Mouse (Mus musculus): ENCODE data around the gene Tmem221.
"Not testable (repeated sequence)": the region's sequence is repeated elsewhere in the genome, so short reads cannot be mapped to it uniquely, and the experiment has no call there.

The Tmem221 gene

DNA sequence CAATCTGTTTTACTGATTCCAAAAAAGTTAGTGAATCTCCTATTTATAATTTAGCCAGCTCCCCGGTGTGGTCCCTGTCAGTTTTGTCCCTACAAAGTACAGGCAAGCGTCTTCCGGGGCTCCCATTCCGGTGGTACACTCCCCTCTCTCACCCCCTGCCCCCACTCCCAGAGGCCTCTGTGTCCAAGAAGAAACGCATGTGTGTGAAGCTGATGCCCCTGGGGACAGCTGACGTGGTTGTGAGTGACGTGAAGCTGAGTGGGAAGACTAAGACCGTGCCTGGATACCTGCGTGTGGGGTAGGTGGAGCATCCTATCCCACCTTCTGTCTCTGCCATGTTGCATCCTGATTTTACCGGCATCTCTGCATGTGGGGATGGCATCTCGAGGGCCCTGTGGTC, 13.6 kb downstream of the Tmem221 start:
- peak; percentile 90 for DNase-seq

DNA sequence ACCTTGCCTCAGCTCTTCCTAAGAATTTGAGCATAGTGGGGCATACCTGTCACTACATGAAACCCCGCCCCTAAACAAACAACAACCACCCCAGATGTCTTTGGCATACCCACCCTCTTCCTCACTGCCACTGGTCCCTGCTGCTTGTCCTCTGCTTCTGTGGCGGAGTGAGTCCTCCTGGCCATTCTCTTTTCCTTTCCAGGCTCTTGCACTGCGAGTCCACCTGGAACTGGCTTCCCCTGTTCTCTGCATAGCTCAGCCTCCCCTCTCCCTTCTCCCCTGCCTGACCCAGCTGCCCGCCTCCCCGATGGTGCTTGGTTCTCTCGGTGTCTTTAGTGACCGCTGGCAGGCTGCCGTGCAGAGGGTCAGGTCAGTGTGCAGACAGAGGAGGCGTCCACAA, 14.9 kb downstream of the Tmem221 start:
- DNase-seq, result peak; percentile 91

DNA sequence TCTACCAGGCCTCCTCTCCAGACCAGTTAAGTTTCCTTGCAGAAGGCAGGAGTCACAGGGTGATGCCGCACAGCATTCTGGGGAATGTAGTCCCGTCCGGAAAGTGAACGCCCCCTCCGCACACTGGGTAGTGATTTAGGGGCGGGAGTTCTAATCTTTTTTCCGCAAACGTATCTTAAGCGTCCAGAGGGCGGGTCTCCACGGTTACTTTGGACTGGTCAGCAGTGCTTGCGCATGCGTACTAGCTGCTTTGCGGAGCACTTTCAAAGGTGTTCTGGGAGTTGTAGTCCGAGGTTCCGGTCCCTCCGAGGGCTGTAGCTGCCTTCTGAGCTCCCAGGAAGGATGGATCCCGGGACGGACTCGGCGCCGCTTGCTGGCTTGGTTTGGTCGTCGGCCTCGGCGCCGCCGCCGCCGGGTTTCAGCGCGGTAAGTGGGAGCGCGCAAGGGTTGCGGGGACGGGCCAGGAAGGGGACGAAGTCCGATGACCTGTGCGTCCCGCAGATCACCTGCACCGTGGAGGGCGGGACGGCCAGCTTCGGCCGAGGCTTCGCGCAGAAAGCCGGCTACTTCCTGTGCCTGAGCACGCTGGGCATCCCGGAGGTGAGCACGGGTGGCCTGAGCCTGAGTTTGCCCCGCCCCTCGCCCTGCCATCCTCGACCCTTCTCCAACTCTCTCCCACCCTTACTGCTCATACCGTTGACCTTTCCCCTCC, 15.9 kb downstream of the Tmem221 start, which contains the start of gene Mvb12a:
Gene Mvb12a, plus strand, starts transcription at position 291 of the 712 bp plus-strand sequence.
- DNase-seq, result peak; percentile 100

DNA sequence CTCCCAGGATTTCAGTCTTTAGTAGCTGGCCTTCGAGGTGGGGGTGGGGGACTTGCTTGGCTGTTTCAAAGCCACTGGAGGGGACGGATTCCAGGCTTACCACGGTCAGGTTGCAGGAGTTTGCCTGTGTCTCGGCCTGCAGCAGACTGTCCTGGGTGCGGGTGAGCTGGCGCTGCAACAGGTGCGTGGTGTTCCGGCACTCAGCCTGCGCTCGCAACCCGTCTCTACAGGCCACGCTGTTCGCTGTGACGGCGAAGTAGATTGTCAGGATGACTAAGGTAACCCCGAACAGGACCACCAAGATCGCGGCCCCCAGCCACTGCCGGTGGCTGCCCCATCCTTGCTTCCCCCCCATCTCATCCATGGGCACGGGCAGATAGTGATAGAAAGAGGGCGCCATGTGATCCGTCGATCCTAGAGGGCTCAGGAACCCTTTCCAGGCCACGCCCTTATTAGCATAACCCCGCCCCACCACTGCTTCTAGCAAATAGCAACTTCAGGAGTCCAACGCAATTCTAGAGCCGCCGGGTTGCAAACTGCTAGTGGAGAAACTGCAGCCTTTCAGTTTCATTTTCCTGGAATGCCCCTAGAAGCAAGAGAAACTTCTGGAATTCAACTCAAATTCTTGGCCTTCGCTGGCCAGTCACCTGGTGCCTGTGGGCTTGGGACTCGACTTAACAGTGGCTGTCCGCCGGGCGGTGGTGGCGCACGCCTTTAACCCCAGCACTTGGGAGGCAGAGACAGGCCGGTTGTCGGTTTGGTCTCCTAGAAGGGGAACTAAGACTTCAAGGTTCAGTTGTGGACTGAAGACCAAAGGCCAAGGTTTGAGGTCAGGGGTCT, 21.4 kb downstream of the Tmem221 start, which contains the start of gene Bst2:
Gene Bst2, minus strand, starts transcription at position 429 of the 840 bp plus-strand sequence.
- peak; percentile 100 for DNase-seq

DNA sequence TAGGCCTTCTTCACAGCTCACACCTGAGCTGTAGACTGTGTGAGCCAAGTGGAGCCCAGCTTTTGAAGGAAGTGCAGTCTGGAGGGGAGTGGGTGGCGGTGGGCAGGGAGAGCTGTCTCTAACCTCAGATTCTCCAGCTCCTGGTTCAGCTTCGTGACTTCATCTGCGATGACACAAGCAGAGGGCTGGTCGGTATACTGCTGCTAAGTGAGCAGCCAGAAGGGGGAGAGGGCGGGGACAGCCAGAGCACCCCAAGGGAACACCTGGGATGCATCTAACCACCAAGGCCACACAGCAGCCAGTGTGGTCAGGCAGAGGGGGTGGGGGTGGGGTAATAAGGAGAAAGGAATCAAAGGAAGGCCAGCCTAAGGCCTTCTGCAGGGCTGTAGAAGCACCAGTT, 23.0 kb downstream of the Tmem221 start:
- peak; percentile 89 for DNase-seq

DNA sequence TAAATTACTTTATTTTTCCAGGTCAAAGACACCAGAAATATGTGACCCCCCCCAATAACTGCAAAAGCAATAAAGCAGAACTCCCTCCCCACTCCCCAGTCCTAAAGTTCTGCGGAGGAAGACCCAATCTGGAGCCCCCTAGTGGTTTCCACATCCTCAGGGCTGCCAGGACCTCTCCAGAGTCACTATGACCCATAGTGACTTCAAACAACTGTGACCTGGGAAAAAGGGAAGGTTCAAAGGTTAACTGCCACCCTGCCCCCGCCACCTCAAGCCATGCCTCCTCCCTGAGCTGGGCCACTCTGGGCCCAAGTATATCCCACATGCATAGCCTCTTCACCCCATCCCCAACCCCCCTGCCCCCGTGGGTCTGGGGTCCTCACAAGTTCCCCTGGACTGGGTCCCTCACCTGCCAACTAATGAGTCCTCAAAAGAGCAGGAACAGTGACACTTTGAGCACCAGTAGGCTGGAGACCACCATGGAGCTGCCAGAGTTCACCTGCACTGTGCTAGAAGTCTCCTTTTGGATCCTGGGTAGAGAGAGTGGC, 24.3 kb downstream of the Tmem221 start:
- DNase-seq, result peak; percentile 93

DNA sequence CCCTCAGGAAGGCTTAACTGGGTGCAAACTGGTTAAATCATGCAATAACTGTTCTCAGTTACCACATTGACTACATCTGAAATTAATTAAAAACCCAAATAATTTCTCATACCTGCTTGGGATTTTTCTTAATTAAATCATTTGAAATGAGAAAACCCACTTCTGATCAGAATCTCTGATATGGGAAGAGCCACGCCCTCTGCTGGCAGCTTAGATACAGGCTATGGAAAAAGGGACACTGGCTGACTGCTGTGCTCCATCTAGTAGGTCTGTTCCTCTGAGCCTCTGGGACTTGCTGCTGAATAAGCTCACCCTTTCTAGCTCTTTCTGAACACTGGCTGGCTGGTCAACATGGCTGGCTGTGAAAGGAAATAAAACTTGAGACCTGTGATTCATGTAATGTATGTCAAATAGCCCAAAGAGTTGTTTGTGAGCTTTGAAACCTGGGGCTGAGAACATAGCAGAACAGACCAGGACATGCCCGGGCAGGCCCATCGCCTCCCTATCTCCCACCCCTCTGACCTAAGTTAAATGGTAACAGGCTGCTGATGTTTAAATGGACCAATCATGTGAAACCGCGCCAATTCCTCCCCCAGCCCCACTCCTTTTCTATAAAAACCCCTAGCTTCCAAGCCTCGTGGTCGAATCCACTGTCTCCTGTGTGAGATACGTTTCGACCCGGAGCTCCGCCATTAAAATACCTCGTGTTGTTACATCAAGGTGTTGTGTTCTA, 27.8 kb downstream of the Tmem221 start:
- peak; percentile 92 for DNase-seq

DNA sequence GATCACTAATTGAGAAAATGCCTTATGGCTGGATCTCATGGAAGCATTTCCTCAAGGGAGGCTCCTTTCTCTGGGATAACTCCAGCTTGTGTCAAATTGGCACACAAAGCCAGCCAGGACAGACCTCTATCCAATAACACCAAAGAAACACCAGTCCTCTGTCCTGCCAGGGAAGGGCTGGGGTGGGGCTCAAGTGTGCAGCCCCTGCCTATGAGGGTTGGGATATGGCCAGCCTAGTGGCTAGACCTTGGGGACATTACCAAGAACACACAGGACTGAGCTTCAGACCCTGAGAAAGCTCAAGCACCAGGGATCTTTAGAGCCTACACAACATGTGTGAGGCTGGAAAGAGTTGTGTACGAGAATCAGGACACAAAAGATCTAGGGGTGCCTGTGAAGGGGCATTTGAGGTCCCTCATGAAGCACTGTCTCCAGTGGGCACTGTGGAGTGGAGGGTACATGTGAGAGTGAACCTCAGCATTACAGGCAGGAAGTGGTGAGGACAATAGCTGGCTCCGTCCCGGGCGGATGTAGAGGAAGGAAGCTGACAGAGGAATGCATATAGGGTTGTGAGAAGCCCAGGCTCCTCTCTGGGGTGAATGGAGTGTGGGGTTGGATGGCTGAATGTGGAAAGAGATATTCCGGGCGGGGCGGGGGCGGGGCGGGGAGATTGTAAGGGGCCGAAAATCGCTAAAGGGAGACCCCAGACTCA, 30.2 kb downstream of the Tmem221 start:
- DNase-seq, result peak; percentile 98

DNA sequence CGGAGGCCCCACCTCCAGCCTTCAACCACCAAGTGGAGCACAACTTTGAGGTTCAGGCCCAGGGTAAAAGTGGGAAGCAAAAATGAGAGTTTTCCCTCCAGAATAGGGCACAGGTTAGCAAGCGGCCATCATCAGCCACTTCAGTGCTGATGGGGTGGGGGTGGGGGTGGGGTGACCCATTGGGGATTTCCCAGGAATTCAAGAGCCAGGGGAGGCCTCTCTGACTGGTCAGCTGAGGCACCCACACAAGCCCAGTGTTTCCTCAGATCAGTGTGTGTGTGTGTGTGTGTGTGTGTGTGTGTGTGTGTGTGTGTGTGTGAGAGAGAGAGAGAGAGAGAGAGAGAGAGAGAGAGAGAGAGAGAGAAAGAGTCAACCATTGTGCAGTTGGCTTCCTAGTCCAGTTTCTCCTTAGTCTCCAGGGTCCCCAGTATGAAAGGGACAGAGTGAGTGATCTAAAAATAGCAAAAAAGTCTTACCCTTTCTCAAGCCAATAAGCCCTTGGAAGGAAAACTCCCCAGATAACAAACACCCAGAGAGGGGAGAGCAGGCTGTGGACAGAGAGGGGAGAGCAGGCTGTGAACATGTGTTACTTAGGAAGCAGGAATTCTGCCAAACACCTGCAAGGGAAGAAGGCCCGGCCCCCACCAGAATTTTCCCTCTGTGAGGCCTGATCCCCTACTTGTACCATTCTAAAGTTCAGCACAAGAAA, 31.4 kb downstream of the Tmem221 start:
- peak; percentile 94 for DNase-seq

DNA sequence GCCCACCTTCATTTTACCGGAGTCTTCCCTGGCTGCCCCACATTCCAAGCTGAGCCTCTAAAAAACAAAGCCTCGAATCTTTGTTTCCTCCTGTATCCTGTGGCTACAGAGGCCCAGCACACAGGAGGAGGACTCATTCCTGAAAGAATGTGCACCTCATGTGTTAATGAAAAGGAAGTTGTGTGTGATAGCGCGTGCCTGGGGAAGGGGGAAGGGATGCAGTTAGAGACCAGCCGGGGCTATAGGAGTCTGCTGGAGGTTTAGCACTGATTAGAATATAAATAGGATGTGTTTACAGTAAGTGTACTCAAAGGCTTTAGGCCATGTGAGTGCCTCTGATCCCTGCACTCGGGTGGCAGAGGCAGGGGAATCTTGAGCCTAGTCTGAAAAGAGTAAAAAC, 32.4 kb downstream of the Tmem221 start:
- peak; percentile 91 for DNase-seq

DNA sequence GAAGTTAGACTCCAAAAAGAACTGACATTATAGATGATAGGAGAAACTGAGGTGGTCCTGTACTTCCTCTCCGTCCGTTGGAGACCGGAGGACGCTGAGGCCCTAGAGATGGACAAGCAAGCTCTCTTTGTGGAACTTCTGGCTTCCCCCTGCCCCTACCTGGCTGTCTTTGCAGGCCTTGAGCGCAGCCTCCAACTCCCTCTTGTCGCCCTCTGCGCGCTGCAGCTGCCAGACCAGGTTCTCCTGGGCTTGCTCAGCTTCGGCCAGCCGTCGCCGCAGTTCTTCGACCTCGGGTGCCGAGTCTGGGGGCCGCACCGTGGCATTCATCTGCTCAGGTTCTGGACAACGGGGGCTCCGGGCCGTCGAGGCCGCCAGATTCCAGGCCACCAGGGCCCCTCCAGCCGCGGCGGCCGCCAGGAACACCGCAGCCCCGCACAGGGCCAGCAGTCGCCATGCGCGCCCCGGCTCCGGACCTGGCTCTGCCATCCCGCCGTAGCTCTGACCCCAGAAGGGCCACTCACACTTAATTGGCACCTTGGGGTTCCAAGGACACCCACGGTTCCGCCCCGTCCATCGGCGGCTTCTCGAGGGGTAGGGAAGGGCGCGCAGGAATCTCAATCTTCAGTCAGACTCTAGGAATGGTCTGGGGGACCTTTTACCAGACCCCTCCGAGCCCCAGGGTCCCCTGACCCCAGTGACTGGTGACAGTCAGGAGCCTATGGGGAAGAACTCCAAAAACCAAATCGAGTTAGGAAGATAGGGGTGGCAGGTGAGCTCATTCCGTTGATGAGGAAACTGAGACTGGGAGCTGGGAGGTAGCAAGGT, 33.2 kb downstream of the Tmem221 start, which contains the start of gene Ccdc194:
Gene Ccdc194, minus strand, starts transcription at position 486 of the 825 bp plus-strand sequence.
- DNase-seq, result peak; percentile 91

DNA sequence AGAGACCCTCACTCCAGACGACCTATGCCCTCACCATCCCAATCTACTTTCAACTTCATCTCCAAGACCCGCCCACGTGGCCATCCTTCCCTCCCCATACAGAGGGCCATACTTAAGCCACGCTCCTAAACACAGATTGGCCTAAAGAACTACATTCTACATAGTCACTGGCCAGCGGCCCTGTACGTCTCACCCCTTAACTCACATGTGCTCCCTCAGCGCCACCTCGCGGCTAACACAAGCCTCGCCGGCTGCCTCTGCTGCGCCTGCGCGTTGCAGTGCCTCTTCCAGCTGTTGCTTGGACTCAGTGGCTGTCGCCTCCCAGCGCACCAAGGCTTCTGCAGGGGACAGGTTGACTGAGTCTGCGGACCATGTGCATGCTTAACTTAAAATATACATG, 37.0 kb downstream of the Tmem221 start:
- peak; percentile 99 for DNase-seq

DNA sequence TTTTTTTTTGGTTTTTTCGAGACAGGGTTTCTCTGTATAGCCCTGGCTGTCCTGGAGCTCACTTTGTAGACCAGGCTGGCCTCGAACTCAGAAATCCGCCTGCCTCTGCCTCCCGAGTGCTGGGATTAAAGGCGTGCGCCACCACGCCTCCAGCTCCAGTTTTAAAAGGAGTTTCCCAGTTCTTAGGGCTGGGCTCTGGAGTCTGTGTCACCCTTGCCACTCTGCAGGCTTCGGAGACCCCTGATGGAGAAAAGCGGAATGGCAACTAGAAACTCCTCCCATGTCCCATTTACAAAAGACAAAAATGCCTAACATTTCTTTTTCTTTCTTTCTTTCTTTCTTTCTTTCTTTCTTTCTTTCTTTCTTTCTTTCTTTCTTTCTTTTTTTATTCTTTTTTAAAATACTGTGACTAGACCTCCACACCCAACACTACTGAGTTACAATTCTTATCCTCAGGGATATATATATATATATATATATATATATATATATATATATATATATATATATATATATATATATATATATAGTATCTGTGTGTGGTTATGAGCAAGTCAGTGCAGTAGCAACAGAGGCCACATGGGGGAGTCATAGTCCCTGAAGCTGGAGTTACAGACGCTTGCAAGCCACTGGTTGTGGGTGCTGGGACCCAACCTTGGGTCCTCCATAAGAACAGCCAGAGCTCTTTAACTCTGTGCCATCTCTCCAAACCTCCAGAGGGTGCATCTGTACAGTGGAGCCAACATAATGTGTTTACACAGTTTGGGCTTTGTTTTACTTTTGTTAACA, 39.4 kb downstream of the Tmem221 start:
- DNase-seq, result not testable (repeated sequence)

DNA sequence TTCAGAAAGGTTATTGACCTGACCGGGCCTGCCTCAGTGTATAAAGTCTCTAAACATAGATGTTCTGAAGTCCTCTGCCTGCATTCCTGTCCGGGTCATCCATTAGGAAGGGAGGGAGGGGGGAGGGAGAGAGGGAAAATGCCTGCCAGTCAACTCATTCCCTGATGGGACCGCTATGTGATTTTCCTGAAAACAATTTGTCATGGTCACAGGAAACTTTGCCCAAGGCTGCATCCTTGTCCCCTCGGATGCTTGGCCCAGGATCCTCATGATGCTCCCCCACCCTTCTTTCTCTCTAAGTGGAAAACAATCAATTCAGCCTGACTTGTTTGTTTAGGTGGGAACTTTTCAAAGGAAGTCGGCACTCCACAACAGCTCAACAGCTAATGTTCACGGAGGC, 41.9 kb downstream of the Tmem221 start:
- DNase-seq, result no peak

DNA sequence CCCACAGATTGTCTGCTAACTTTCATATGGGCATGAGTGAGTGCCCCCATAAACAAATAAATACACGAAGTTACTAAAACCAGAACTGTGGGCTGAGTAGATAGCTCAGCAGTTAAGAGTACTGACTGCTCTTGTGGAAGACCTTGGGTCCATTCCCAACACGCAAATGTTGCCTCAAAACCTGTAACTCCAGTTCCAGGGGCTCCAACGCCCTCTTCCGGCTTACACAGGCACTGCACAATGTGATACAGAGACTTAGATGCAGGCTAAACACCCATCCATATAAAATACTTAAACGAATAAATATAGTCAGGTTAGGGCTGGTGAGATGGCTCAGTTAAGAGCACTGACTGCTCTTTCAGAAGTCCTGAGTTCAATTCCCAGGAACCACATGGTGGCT, 43.6 kb downstream of the Tmem221 start:
- DNase-seq, result no peak

DNA sequence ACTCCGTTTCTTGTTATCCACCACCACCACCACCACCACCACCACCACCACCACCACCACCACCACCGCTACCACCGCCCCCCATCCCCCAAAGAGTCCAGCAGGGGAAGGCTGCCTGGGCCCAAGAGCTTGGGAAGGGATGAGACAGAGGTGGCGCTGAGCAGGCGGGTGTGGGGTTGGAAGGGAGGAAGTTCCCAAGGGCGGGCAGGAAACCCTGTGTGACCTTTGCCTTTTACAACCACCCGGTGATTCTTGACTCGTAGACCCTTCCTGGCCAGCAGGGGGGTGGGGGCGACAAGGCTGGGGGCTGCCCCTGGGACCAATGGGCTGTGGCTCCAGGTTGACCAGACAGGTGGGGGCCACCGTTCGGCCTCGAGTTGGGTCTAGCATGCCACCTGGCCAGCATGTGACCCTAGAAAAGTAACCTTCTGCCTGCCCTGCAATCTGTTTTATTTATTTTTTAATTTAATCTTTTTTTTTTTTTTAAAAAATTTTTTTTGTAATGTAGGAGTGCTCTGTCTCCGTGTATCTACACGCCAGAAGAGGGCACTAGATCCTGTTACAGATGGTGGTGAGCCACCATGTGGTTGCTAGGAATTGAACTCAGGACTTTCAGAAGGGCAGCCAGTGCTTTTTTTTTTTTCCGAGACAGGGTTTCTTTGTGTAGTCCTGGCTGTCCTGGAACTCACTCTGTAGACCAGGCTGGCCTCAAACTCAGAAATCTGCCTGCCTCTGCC, 45.5 kb downstream of the Tmem221 start:
- no peak for DNase-seq

DNA sequence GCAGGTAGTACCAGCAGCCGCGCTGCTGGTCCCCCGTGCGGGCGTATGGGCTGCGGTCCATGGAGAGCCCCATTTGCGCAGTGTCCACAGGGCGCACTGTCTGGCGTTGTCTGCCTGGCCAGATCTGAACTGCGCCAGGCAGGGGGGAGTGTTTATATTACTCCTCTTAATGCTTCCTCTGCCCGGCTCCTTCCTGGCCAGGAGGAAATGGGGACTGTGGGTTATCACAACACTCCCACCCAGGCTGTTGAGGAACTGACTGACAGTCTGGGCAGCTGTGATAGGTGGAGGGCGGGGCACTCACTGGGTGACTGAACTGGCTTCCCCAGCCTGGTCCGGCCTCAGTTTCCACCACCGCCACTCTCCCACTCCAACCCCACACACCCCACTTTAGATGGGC, 47.0 kb downstream of the Tmem221 start, which contains the start of gene Plvap:
Gene Plvap, minus strand, starts transcription at position 109 of the 400 bp plus-strand sequence.
- DNase-seq, result peak; percentile 95

DNA sequence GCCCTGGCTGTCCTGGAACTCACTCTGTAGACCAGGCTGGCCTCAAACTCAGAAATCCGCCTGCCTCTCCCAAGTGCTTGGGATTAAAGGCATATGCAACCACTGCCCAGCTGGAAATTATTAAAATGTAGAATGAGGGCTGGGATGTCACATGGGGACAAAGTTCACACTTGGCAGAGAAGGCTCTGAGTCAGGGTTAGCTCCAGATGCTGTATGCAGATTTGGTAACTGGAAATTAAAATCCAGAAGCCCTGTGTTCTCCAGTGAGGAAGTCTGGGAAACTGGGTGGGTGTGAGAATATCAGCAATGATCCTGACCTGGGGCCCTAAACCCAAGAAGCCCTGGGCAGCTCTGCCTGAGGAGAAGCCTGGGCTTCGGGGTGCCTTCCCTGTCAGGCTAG, 49.4 kb downstream of the Tmem221 start:
- peak; percentile 94 for DNase-seq

DNA sequence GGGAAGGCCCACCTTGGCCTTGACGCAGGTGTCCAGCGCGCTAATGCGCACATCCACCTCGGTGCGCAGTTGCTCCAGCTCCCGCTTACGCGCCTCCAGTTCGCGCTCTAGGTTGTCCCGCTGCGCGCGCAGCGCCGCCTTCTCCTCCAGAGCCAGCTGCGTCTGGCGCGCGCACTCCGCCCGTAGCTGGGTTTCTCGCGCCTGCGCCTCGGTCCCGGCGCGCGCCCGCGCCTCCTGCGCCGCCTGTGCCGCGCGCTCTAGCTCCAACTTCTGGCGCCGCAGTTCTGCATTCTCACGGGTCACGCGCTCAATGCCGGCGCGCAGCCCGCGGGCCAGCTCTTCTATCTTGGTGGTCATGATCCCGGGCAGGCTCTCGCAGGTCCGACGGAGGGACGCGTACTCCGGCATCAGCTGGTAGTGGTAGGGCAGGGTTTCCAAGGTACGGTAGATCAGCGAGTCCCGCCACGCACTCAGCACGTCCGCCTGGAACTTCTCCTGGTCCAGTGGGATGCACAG, 51.0 kb downstream of the Tmem221 start:
- DNase-seq, result peak; percentile 99

Data from heart, adult 11 months (tissue).